Mouse (Mus musculus) 3134 (cell line): Measurements from ENCODE around the gene Arf6.
"Not testable (repeated sequence)": the region's sequence is repeated elsewhere in the genome, so short reads cannot be mapped to it uniquely, and the experiment has no call there.

ENCODE experiments used
- DNase-seq: peaks from one replicate; pipeline ENCODE4 v3.0.0-alpha.2; 2011; ENCODE audit warnings: low spot score; ENCODE audit not compliant: insufficient read length; ENCODE audit errors: extremely low read depth

The Arf6 gene

DNA sequence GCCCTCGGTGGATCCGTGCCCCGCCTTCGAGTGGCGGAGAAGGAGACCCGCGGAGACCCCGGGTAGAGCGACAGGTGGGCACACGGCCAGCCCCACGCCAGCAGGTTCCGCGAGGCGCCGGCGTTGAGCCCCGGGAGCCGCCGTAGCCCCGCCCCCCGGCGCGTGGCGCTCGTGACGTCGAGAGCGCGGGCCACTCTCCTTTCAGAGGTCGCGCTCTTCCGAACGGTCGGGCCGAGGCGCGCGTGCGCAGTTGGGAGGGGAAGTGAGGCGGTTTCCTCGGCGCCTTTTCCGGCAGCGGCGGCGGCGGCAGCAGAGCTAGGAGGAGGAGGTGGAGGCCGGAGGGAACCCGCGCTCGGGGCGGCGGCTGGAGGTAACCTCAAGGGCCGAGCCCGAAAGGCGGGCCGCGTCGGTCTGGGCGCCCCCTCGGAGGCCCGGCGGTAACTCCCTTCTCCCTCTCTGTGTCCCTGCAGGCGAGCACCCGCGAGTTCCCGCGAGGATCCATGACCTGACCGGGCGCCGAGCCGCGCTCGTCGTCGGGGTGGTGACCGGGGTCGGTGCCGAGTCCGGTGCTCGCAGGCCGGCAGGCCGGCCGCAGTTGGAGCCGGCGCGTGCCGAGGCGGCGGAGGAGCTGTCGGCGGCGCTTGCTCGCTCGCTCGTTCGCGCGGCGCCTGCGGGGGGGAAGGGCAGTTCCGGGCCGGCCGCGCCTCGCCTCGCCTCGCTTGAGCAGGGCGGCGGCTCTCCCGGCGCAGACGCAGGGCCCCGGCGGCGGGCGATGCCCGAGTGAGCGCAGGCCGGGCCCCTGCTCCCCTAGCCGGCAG is at the start of gene Arf6, which contains the start of gene Gm9887:
Gene Arf6, plus strand, starts transcription at position 297 of the 818 bp plus-strand sequence.
Gene Gm9887, minus strand, starts transcription at position 605 of the 818 bp plus-strand sequence.
- peak; percentile 96 for DNase-seq

DNA sequence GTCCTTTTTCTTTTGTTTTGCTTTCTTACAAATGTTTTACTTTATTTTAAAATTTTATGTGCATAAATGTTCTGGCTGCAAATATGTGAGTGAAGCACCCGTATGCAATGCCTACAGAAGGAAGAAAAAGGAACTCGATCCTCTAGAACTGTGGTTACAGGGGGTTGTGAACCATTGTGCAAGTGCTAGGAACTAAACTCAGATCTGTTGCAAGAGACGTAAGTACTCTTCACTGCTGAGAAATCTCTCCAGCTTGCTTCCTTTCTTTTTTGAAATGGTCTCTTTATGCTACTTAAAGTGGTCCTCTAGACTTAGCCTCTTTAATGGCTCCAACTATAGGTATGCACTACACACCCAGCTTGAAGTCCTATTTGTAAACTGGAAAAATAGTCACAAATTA is 40.8 kb upstream of the Arf6 start:
- DNase-seq = no peak

DNA sequence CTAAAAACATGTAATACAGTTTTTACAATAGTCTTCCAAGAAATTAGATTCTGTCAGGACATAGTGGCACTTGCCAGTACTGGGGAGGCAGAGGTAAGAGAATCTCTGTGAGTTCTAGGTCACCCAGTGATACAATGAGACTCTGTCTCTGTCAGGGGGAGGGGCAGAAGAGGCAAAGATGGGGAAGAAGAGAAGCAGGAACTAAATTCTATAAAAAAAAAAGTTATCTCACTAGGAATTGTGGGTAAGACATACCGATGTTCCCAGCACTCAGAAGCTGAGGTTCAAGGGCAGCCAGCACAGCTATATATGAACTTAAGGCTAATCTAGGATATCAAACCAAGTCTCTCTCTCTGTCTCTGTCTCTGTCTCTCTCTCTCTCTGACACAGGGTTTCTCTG is 39.8 kb upstream of the Arf6 start:
- DNase-seq = no peak

DNA sequence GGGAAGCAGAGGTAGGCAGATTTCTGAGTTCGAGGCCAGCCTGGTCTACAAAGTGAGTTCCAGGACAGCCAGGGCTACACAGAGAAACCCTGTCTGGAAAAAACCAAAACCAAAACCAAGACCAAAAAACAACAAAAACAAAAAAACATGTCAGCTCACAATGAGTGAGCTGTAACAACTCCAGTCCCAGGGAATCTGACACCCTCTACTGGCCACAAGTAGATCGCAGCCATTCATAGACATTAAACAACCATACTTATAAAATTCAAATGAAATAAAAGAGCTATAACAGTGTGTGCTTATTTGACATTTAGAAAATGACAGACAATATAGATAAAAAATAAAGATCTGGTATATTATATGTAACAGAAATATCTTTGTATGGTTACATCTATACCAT is 38.4 kb upstream of the Arf6 start:
- no peak for DNase-seq

DNA sequence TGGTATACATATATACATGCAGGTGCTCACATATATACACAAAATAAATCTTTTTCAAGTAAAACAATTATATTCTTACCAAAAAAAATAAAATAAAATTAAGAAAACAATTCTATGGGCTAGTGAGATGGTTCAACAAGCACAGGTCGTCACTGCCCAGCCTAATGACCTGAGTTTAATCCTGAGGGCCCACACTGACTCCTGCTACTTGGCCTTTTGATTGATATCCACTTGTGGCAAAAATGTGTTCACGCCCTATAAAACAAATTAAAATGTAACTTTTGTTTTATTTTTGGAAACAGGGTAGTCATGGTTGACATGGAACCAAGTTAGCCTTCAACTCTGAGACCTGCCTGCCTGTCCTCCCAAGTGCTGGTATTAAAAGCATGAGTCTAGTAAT is 22.0 kb upstream of the Arf6 start:
- DNase-seq = no peak

DNA sequence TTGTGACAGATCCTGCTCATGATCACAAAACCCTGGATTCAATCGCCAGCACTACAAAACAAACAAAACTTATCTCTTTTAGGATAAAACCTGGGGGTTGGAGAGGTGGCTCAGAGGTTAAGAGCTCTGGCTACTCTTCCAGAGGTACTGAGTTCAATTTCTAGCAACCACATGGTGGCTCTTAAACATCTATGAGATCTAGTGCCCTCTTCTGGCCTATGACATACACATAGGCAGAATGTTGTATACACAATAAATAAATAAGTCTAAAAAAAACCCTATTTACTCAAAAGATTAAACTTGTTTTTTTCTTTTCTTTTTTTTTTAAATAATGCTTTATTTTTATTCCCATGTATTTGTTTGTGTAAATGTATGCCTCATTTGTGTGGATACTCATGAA is 20.3 kb upstream of the Arf6 start:
- no peak for DNase-seq

DNA sequence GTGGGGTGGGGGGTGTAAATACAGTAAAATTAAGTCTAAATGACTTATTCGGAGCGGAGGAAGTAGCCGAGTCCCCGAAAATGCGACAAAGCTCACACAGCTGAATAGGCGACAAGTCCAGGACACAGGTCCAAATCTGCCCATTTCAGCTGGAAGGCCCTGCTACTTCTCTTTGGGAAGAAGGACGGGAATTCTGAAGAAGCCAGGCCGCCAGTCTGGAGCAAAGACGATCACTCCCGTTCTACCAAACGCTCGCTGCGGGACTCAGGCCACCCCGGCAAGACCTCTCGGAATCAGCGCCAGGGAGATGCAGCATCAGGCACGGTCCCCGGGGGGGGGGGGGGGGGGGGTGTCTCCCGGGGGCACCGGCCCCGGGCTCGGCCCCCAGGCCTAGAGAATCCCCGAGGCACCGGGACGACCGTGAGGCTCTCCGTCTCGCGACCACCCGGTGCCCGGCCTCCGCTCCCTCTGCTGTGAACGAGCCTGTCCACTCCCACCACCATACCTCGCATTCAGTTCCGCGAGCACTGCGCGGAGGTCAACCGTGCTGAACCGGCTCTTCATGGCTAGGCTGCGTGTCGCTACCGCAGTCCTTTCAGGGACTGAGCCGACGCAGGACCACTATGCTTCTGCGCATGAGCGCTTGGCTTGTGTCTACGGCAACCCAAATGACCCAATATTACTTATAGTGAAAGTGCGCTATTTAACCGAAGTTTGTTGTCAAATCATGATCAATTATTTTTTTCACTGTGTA is 15.2 kb upstream of the Arf6 start, which contains the start of gene Nemf:
Gene Nemf, minus strand, starts transcription at position 620 of the 754 bp plus-strand sequence.
- peak; percentile 69 for DNase-seq

DNA sequence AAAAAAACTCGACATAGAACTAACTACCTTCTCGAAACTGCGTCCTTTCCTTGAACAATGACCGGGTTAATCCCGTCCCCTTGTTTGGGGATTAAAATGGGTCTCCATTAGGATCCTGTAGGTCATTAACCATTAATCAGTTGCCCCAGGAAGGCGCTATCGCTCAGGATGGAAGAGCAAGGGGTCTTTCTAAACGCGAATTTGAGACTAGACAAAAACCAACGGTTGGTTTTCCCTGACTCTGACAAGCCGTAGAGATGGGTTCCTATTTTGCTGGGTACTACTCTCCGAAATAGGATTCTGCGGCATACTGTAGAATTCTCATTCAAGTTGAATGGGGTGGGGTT is 14.7 kb upstream of the Arf6 start:
- no peak for DNase-seq

DNA sequence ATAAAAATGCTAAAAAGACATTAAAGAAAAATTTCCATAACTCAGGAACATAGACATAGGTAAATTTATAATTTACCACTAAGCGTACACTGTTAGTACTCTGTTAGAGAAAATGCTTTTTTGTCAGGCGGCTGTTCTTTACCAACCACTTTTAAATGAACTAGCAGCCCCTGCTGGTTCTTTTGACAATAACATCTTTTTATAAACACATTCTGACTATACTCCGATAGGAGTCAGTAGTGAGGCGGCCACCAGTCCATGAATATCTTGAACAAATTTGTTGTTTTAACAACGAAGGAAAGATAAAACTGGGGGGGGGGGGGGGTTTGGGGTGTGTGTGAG is 11.3 kb upstream of the Arf6 start:
- DNase-seq = no peak

DNA sequence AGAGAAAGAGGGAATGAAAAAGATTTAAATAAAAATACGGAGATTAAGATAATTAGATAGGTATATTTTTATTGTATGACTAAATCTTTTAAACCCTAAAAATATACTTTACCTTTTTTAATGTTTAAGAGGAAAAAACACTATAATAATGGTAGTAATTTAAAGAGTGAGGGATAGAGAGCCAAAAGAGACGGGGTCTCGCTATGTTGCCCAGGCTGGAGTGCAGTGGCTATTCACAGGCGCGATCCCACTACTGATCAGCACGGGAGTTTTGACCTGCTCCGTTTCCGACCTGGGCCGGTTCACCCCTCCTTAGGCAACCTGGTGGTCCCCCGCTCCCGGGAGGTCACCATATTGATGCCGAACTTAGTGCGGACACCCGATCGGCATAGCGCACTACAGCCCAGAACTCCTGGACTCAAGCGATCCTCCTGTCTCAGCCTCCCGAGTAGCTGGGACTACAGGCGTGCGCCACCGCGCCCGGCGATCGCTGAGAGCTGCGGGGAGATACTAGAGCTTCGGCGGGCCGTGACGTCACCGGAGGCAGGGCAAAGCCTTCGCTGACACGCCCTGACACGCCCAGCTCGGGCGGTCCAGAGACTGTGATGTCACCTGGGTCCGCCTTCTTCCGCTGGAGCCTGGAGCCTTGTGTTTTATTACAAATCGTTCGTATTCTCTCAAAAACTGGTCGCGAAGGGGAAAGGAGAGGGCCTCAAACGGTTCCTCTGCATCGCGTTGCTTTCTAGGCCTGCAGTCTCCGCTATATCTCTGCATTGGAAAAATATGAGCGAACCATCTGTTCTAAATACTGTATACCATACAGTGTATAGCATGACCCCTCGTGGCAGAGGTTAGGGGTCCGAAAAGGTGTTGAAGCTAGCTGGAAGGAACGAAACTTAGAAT is 10.7 kb upstream of the Arf6 start:
- peak; percentile 99 for DNase-seq

DNA sequence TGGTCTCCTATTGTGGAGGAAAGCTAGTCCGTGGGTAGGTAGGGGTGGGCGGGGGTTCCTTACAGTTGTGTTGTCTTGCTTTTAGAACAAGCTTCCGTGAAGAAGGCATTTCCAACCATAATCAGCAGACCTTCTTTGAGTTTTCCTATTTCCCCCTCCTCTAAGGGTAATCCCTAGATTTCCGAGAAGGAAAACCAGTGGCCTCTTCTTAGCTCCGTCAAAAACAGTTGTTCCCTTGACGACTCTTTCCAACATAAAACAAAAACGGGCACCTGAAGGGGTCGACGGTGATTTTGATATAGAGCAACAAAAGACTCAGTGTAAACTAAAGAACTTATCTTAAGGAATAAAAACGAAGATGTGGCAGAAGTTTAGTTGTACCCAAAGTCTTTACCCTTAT is 10.0 kb upstream of the Arf6 start:
- DNase-seq = no peak

DNA sequence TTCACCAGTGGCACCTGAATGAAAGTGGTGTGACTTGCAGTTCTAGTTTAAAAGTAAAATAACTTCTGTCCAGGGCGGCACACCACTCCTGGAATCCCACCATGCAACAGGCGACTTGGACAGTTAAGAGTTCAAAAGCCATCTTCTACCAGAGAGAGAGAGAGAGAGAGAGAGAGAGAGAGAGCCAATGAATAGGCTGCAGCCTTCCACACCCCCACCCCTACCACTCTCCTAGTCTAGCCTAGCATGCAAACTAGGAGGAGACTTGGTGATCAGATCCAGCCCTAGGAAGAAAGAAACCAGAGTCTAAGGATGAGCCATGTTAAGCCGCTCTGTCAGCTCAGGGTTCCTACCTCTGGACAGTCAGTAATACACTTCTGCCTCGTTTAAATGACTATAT is 9.6 kb upstream of the Arf6 start:
- peak; percentile 63 for DNase-seq

DNA sequence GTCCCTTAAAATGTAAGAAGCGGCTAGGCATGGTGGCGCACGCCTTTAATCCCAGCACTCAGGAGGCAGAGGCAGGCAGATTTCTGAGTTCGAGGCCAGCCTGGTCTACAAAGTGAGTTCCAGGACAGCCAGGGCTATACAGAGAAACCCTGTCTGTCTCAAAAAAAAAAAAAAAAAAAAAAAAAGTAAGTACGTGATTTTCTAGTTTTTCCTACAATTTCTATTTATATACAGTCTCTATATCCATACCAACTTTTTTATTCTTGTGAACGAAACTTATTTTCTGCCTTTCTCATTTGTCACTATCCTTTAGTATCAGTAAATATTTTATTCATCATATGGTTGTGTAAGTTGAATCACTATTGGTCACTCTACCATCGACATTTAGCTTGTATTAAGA is 8.8 kb upstream of the Arf6 start:
- not testable (repeated sequence) for DNase-seq

DNA sequence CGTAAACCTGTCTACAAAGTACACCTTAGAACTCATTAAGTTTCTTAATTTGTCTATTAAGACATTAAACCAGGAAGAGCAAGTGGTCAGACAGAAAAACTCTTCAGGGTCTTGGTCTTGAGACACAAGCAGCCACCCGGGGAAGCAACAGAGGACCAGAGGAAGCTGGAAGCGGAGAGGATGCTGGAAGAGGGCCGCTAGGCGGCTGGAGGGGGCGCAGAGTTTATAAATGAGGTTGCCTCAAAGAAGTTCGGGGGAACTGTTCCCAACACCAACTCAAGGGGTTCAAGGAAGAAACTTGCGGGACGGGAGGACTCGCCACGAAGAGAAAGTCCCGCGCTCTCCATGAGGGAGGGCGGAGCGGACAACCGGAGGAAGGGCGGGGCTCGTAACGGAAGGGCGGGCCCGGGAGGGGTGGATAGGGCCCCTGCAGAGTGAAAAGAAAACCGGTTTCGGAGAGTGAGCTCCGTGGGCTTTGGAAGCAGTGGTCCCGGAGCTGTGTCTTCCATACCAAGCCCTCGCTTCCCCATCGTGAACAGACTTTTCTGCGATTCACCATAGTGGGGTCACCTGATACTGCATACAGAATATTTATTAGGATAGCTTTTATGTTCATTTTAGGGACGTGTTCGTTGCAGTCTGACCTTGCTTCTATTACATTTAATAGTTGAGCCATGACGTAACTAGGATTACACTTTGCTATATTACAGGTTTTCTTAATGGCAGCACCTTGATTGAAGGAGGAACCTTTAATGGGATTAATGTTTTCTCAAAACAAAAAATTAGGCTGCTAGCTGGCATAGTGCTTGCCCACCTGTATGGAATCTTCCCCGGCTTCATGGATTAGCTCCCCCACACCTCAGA is 7.8 kb upstream of the Arf6 start:
- peak; percentile 80 for DNase-seq

DNA sequence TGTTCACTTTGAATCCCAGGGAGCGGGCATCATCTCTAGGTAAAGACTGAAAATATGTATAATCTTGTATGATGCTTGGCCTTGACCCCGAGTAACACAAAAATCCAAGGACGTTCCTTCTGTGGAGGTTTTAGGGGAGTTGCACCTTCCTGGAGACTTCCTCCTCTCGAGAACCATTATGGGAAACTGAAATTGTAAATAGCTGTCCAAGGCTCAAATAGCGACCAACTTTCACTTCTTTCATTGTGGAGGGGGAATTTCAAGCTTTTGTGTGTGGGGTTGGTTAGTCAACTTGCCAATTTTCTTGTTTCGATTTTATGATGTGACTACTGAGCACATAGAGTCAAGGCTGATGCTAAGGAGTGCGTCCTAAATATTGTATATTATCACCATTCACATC is 6.2 kb upstream of the Arf6 start:
- DNase-seq = no peak

DNA sequence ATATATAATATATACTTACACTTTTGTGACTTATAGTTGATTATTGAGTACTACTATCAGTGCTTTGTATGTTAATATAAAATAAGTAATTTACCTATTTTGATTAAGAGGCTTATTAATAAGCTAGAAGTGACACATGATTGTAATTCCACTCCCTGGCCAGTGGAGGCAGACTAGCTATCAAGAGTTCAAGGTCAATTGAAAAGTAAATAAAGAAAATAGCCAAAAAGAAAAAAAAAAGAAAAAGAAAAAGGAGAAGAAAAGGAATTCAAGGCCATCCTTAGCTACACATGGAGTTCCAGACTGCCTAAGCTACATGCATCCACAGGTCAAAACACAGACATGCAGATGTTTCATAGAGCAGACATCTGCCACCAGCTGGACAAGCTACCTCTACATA is 5.5 kb upstream of the Arf6 start:
- no peak for DNase-seq

DNA sequence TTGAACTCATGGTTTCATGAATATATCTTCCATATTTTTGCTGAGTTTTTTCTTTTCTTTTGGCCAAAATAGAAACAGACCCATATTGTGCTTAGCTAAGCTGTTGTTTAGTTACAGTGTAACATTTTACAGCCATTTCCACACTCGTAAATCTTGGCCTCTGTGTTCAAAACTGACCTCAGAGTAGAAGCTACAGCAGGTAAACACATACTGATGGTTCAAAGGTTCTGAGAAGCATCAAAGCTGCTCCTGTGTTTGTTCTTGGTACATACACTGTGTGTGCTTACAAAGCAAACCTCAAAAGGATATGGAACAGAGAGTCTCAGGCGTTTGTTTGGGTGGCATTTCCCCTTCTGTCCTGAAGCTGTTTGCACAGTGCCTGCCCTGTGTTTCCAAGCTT is 4.4 kb upstream of the Arf6 start:
- no peak for DNase-seq

DNA sequence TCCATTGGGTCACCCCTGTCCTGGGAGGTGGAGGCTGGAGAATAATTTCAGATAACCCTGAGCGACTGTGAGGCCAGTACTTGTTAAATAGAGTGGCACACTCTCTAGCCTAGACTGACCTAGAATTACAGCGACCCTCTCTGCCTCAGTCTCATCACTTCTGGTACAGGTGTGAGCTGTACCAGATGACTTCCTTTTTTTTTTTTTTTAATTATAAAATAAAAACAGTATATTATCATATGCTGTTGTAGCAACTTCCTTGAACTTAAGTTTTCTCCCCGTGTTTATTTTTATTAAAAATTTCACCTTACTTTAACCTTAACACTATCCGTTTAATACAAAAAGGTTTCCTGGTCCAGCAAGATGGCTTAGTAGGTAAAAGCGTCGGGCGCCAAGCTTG is 1.0 kb upstream of the Arf6 start:
- DNase-seq = no peak

DNA sequence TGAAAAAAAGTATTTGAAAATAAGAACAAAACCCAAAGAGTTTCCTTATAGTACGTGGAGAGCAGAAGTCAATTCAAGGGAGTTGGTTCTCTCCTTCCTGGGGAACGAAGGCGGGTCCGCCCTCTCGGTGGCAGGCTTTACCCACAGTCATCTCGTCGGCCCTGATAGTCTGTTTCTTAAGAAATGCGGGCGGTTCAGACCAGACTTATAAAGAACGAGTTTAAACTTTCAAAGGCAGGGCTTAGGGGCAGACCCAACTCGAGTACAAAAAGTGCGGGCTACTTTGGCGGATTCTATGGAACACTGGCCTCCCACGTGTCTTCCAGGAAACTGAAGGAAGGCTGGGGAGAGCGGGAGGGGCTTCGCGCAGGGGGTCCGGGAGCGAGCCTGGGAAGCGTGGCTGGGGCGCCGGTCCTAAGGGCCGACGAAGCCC is 513 bp upstream of the Arf6 start:
- DNase-seq = no peak

DNA sequence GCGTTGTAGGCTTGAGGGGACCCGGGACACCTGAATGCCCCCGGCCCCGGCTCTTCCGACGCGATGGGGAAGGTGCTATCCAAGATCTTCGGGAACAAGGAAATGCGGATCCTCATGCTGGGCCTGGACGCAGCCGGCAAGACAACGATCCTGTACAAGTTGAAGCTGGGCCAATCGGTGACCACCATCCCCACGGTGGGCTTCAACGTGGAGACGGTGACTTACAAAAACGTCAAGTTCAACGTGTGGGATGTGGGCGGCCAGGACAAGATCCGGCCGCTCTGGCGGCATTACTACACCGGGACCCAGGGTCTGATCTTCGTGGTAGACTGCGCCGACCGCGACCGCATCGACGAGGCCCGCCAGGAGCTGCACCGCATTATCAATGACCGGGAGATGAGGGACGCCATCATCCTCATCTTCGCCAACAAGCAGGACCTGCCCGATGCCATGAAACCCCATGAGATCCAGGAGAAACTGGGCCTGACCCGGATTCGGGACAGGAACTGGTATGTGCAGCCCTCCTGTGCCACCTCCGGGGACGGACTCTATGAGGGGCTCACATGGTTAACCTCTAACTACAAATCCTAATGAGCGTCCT is 881 bp downstream of the Arf6 start:
- peak; percentile 66 for DNase-seq
